Mouse (Mus musculus): ENCODE data around the gene Tfap2c. TPM values are rescaled to one million over a fixed set of nuclear protein-coding genes. Genes with fewer than 3 reads are reported as not detected.

The Tfap2c gene
- total RNA-seq, 1 experiment from 2014 or later: not detected

Other genes with a start within 250 kb of the Tfap2c start
- 17.1 and 26.9 TPM in 2 replicates for gene Fam210b, start 204.0 kb upstream of the Tfap2c start, total RNA-seq (2021)
- 10.5 and 14.6 TPM in 2 replicates for gene Aurka, start 179.1 kb upstream of the Tfap2c start, total RNA-seq (2021)
- 35.5 and 36.1 TPM in 2 replicates for gene Cstf1, start 178.9 kb upstream of the Tfap2c start, total RNA-seq (2021)
- gene Cass4, start 155.8 kb upstream of the Tfap2c start, total RNA-seq (2021): 0.15 and 0.53 TPM in 2 replicates
- 66.2 and 71.8 TPM in 2 replicates for gene Rtf2, start 109.0 kb upstream of the Tfap2c start, total RNA-seq (2021)
- not detected in 2 replicates for gene Gcnt7, start 91.0 kb upstream of the Tfap2c start, total RNA-seq (2021)
- gene Fam209, start 77.1 kb upstream of the Tfap2c start, total RNA-seq (2021): 0.94 TPM in 1 of 2 replicates, not detected in the other